Mouse (Mus musculus): ENCODE data around the gene Serinc5.

Serinc5 gene

GRCm38 (mm10) chr13:92739858-92740257 is 129.0 kb downstream of the Serinc5 start:
- in situ Hi-C loops (cut with MboI, MseI): loop anchor here (5.0 kb wide), 1 partner anchor 163 kb away; the partner anchor contains the start of gene Spz1

GRCm38 (mm10) chr13:92740671-92741270 is 129.9 kb downstream of the Serinc5 start:
- in situ Hi-C loops (cut with MboI, MseI): no loop called here

DNA sequence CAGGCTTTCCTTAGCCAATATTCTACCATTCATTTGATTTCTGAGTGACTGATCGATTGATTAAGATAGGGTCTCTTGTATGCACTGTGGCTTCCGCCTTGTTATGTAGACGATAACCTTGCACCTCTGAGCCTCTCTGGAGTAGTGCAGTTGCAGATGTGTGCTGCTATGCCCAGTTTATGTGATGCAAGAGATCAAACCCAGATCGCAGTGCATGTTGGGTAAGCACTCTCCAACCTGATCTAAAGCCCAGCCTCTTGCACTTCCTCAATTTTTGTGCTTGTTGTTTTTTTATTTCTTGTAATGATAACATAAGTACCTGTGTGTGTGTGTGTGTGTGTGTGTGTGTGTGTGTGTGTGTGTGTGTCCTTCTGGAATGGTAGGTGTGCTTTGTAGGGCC is 132.0 kb downstream of the Serinc5 start:
- in situ Hi-C loops (cut with MboI, MseI): no loop called here

DNA sequence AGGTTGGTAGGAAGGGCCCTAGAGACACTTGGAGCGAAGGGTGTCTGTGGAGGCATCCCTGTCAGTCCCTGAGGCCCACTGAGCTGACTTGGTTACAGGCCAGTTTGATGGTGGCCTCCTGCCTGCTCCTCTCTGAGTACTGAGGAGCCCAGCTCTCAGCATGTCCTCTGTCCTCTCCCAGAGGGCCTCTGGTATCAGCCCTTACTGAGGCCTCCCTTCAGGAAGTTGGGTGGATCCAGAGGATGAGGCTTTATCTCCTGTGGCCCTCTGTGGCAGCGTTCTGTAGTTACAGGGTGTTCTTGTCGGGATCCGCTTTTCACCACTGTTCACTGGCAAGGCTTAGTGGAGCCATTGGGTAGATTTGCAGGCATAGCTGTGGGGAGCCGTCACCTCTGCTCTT is 132.4 kb downstream of the Serinc5 start:
- in situ Hi-C loops (cut with MboI, MseI): no loop called here

DNA sequence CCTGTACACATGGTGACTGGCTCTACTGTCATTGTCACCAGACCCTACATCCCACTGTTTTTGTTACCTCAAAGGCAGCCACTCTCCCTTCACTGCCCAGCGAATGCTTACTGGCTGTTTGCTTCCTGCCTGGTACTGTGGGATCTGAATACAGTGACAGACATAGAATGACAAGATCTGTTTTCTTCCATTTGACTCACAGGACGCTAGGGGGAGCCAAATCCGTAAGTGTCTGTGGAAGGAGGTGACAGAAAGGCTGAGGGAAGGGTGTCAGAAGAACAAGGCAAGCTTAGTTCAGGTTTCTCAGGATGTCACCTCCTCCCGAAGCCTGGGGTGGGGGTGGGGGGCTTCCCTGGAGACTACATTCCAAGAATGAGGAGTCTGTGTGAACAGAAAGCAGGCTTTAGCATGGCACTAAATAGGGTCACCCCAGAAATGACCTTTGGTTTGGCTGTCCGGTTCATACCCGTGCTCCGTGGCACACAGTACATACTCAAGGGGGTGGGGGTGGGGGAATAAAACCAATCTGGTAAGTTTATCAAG is 140.2 kb downstream of the Serinc5 start:
- in situ Hi-C loops (cut with MboI, MseI): no loop called here

GRCm38 (mm10) chr13:92751726-92752565 is 141.1 kb downstream of the Serinc5 start:
- in situ Hi-C loops (cut with MboI, MseI): no loop called here

- in situ Hi-C loops (cut with MboI, MseI): no loop called here
These were observed 142.8 kb downstream of the Serinc5 start for GRCm38 (mm10) chr13:92753676-92754075.

GRCm38 (mm10) chr13:92755036-92755435 is 144.1 kb downstream of the Serinc5 start:
- in situ Hi-C loops (cut with MboI, MseI): no loop called here

- in situ Hi-C loops (cut with MboI, MseI): no loop called here
These were observed 147.2 kb downstream of the Serinc5 start for GRCm38 (mm10) chr13:92757972-92758585.

DNA sequence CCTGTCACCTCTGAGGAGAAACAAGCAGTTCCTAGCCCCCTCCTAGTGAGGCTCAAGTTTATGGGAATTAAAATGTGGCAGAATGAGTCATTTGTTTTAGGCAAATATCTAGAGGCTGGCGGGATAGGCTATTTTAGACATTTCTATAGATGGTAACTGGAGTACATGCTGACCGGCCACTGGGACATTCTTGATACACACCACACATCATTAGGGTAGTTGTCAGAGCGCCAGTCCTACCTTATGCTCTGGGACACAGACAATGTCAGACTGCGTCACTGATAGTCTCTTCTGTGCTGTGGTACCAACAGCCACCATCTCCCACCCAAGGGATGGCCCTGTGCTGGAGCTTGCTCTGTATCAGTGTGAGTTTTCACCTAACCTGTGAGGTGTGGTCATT is 148.2 kb downstream of the Serinc5 start:
- in situ Hi-C loops (cut with MboI, MseI): no loop called here

DNA sequence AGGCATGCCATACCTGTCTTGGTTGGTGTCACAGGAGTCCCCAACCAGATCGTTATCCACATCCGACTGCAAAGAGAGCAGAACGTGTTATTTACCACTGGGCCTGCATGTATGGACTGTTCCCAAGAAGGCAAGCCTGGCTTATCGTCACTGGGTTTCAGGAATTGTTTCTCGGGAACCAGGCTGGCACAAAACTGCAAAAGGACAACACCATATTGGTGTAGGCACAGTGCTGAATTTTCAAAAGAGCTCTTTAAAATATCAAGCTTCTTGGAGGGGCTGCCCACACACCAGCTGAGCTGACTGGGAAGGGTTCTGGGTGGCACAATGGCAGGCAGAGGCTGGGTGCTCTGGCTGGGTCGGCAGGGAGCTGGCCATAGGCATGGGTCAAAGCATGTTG is 149.6 kb downstream of the Serinc5 start:
- in situ Hi-C loops (cut with MboI, MseI): no loop called here
